Mouse (Mus musculus): Measurements from ENCODE around the gene Clec2g. TPM values are rescaled to one million over a fixed set of nuclear protein-coding genes. Genes with fewer than 3 reads are reported as not detected.

Clec2g gene
- polyA plus RNA-seq, 1 experiment, result 0.35 TPM

- Histone ChIP-seq H3K27me3 (ENCODE audit: control insufficient read depth, insufficient read depth, low read length) (no peaks in the 10 kb centered on the region), H3K4me1 (ENCODE audit: control insufficient read depth, insufficient read depth, insufficient read length) (peaks cover 11% of the 10 kb centered on the region; the same call in 1 of the 2 replicates), H3K4me3 (ENCODE audit: extremely low read depth, insufficient read depth, insufficient read length) (no peak overlapping the region), H3K27ac (ENCODE audit: insufficient read depth, low read length) (peak overlapping the region; percentile 59; the same call in 1 of the 2 replicates), H3K36me3 (ENCODE audit: control insufficient read depth, insufficient read depth, low read length) (no peaks in the 10 kb centered on the region)
- no peak for TF ChIP-seq POLR2A (IDR thresholded peaks at IDR 0.05; ENCODE audit: low read depth, low read length)
- no peak for TF ChIP-seq CTCF (IDR thresholded peaks at IDR 0.05; ENCODE audit: extremely low read depth, insufficient read depth, insufficient read length, insufficient replicate concordance)
- no peak for DNase-seq (ENCODE audit: low read depth in 1 of 2, low spot score in 2 of 2)
- WGBS, result 58% methylated on average over 5 of the region's 5 CpGs
Observed at GRCm38 (mm10) chr6:129013762-129014276, 79.6 kb downstream of the Clec2g start.

GRCm38 (mm10) chr6:129014399-129014798, 80.2 kb downstream of the Clec2g start:
- no peak for DNase-seq (ENCODE audit: low read depth in 1 of 2, low spot score in 2 of 2)
- TF ChIP-seq POLR2A (IDR thresholded peaks at IDR 0.05; ENCODE audit: low read depth, low read length), result no peak
- no peak for TF ChIP-seq CTCF (IDR thresholded peaks at IDR 0.05; ENCODE audit: extremely low read depth, insufficient read depth, insufficient read length, insufficient replicate concordance)
- no peaks in the 10 kb centered on the region for H3K27me3 ChIP-seq (ENCODE audit: control insufficient read depth, insufficient read depth, low read length)
- H3K4me1 ChIP-seq (ENCODE audit: control insufficient read depth, insufficient read depth, insufficient read length), result peaks cover 11% of the 10 kb centered on the region; the same call in 1 of the 2 replicates
- H3K27ac ChIP-seq (ENCODE audit: insufficient read depth, low read length), result peak overlapping the region; percentile 66
- WGBS, result 23% methylated on average over 1 of the region's 1 CpGs
- no peaks in the 10 kb centered on the region for H3K36me3 ChIP-seq (ENCODE audit: control insufficient read depth, insufficient read depth, low read length)
- no peak overlapping the region for H3K4me3 ChIP-seq (ENCODE audit: extremely low read depth, insufficient read depth, insufficient read length)

- TF ChIP-seq CTCF (IDR thresholded peaks at IDR 0.05; ENCODE audit: extremely low read depth, insufficient read depth, insufficient read length, insufficient replicate concordance) (no peak), POLR2A (IDR thresholded peaks at IDR 0.05; ENCODE audit: low read depth, low read length) (no peak)
- Histone ChIP-seq H3K4me3 (ENCODE audit: extremely low read depth, insufficient read depth, insufficient read length) (no peak overlapping the region), H3K4me1 (ENCODE audit: control insufficient read depth, insufficient read depth, insufficient read length) (no peaks in the 10 kb centered on the region), H3K27me3 (ENCODE audit: control insufficient read depth, insufficient read depth, low read length) (no peaks in the 10 kb centered on the region), H3K27ac (ENCODE audit: insufficient read depth, low read length) (no peak overlapping the region), H3K36me3 (ENCODE audit: control insufficient read depth, insufficient read depth, low read length) (no peaks in the 10 kb centered on the region)
- 92% methylated on average over 8 of the region's 8 CpGs for whole genome bisulfite sequencing
- no peak for DNase-seq (ENCODE audit: low read depth in 1 of 2, low spot score in 2 of 2)
Observed at GRCm38 (mm10) chr6:129027451-129028248, 93.5 kb downstream of the Clec2g start.

GRCm38 (mm10) chr6:129030175-129030824, 96.1 kb downstream of the Clec2g start:
- no peak overlapping the region for H3K27ac ChIP-seq (ENCODE audit: insufficient read depth, low read length)
- no peaks in the 10 kb centered on the region for H3K27me3 ChIP-seq (ENCODE audit: control insufficient read depth, insufficient read depth, low read length)
- DNase-seq (ENCODE audit: low read depth in 1 of 2, low spot score in 2 of 2), result no peak
- WGBS, result 38% methylated on average over 6 of the region's 6 CpGs
- no peaks in the 10 kb centered on the region for H3K36me3 ChIP-seq (ENCODE audit: control insufficient read depth, insufficient read depth, low read length)
- no peak overlapping the region for H3K4me3 ChIP-seq (ENCODE audit: extremely low read depth, insufficient read depth, insufficient read length)
- H3K4me1 ChIP-seq (ENCODE audit: control insufficient read depth, insufficient read depth, insufficient read length), result no peaks in the 10 kb centered on the region
- TF ChIP-seq CTCF (IDR thresholded peaks at IDR 0.05; ENCODE audit: extremely low read depth, insufficient read depth, insufficient read length, insufficient replicate concordance) (no peak), POLR2A (IDR thresholded peaks at IDR 0.05; ENCODE audit: low read depth, low read length) (no peak)

- H3K27me3 ChIP-seq (ENCODE audit: control insufficient read depth, insufficient read depth, low read length), result no peaks in the 10 kb centered on the region
- TF ChIP-seq CTCF (IDR thresholded peaks at IDR 0.05; ENCODE audit: extremely low read depth, insufficient read depth, insufficient read length, insufficient replicate concordance) (no peak), POLR2A (IDR thresholded peaks at IDR 0.05; ENCODE audit: low read depth, low read length) (no peak)
- H3K27ac ChIP-seq (ENCODE audit: insufficient read depth, low read length), result no peak overlapping the region
- DNase-seq (ENCODE audit: low read depth in 1 of 2, low spot score in 2 of 2), result no peak
- no peaks in the 10 kb centered on the region for H3K4me1 ChIP-seq (ENCODE audit: control insufficient read depth, insufficient read depth, insufficient read length)
- no peak overlapping the region for H3K4me3 ChIP-seq (ENCODE audit: extremely low read depth, insufficient read depth, insufficient read length)
- no peaks in the 10 kb centered on the region for H3K36me3 ChIP-seq (ENCODE audit: control insufficient read depth, insufficient read depth, low read length)
- WGBS, result 92% methylated on average over 2 of the region's 2 CpGs
Observed at GRCm38 (mm10) chr6:129030964-129031363, 96.8 kb downstream of the Clec2g start.

- Histone ChIP-seq H3K27ac (ENCODE audit: insufficient read depth, low read length) (no peak overlapping the region), H3K4me1 (ENCODE audit: control insufficient read depth, insufficient read depth, insufficient read length) (peaks cover 15% of the 10 kb centered on the region; the same call in 1 of the 2 replicates), H3K27me3 (ENCODE audit: control insufficient read depth, insufficient read depth, low read length) (no peaks in the 10 kb centered on the region), H3K4me3 (ENCODE audit: extremely low read depth, insufficient read depth, insufficient read length) (no peak overlapping the region), H3K36me3 (ENCODE audit: control insufficient read depth, insufficient read depth, low read length) (no peaks in the 10 kb centered on the region)
- DNase-seq (ENCODE audit: low read depth in 1 of 2, low spot score in 2 of 2), result peak; percentile 56 to 59
- TF ChIP-seq POLR2A (IDR thresholded peaks at IDR 0.05; ENCODE audit: low read depth, low read length) (no peak), CTCF (IDR thresholded peaks at IDR 0.05; ENCODE audit: extremely low read depth, insufficient read depth, insufficient read length, insufficient replicate concordance) (peak; percentile 51; the same call in 1 of the 2 replicates)
- WGBS, result 57% methylated on average over 2 of the region's 2 CpGs
Observed at GRCm38 (mm10) chr6:129033397-129033796, 99.2 kb downstream of the Clec2g start.

Other genes starting within 250 kb of the Clec2g start
- gene Klrb1, start 211.3 kb upstream of the Clec2g start, polyA plus RNA-seq (2012; rRNA removed), result 0.15 and 0.16 TPM in 2 replicates
- 3.0 and 8.5 TPM in 2 replicates for gene Klrb1c, start 145.2 kb upstream of the Clec2g start, polyA plus RNA-seq (2012; rRNA removed)
- 0.23 and 0.53 TPM in 2 replicates for gene Gm44511, start 108.1 kb upstream of the Clec2g start, polyA plus RNA-seq (2012; rRNA removed)
- 0.62 and 1.7 TPM in 2 replicates for gene Klrb1b, start 108.0 kb upstream of the Clec2g start, polyA plus RNA-seq (2012; rRNA removed)
- 5.0 and 9.6 TPM in 2 replicates for gene Clec2i, start 46.8 kb upstream of the Clec2g start, polyA plus RNA-seq (2012; rRNA removed)
- 16.3 and 22.9 TPM in 2 replicates for gene BC035044, start 43.3 kb upstream of the Clec2g start, polyA plus RNA-seq (2012; rRNA removed)
- 1.6 and 1.8 TPM in 2 replicates for gene Klrb1f, start 111.5 kb downstream of the Clec2g start, polyA plus RNA-seq (2012; rRNA removed)
- gene Clec2e, start 166.5 kb downstream of the Clec2g start, polyA plus RNA-seq (2012; rRNA removed), result not detected in 2 replicates
- gene Clec2d, start 246.2 kb downstream of the Clec2g start, polyA plus RNA-seq (2012; rRNA removed), result 47.0 and 47.4 TPM in 2 replicates

Measured in spleen, adult 2 months (tissue).